Mouse (Mus musculus) hindbrain, postnatal 0 days (tissue): ENCODE results near the gene Htr5a. TPM values are rescaled to one million over a fixed set of nuclear protein-coding genes. Genes with fewer than 3 reads are reported as not detected.

ENCODE experiments used
- ATAC-seq: fragments of 200-750 bp; cut with Nextera tagmentation; 2 replicates; pipeline ENCODE4 v1.8.0; 2017; ENCODE audit warnings: mild to moderate bottlenecking, moderate TSS enrichment, moderate library complexity
- DNase-seq: peaks from one replicate; pipeline ENCODE4 v3.0.0-alpha.2; 2015; ENCODE audit warnings: low spot score
- H3K27ac ChIP-seq: fragments of 300-500 bp; sonication (generic); 2 replicates; pipeline ENCODE4 v1.5.1; 2014; ENCODE audit warnings: mild to moderate bottlenecking
- H3K27me3 ChIP-seq: fragments of 300-500 bp; sonication (generic); 2 replicates; pipeline ENCODE4 v1.6.1; 2014; ENCODE audit warnings: low read length, mixed read lengths; ENCODE audit not compliant: insufficient read depth
- H3K36me3 ChIP-seq: fragments of 300-500 bp; sonication (generic); 2 replicates; pipeline ENCODE4 v1.6.1; 2014; ENCODE audit warnings: low read length, mixed read lengths; ENCODE audit not compliant: insufficient read depth
- H3K4me1 ChIP-seq: fragments of 300-500 bp; sonication (generic); 2 replicates; pipeline ENCODE4 v1.6.1; 2014; ENCODE audit warnings: antibody characterized with exemption, low read length, mixed read lengths; ENCODE audit not compliant: insufficient read depth
- H3K4me2 ChIP-seq: fragments of 300-500 bp; sonication (generic); 2 replicates; pipeline ENCODE4 v1.6.1; 2014; ENCODE audit warnings: low read depth, mild to moderate bottlenecking, low read length, moderate library complexity, mixed read lengths
- H3K4me3 ChIP-seq: fragments of 300-500 bp; sonication (generic); 2 replicates; pipeline ENCODE4 v1.5.1; 2014; ENCODE audit warnings: low read length
- H3K9ac ChIP-seq: fragments of 300-500 bp; sonication (generic); replicated peaks from 2 replicates; pipeline ENCODE4 v1.6.1; 2014; ENCODE audit warnings: mild to moderate bottlenecking, low read length, moderate library complexity, mixed read lengths
- H3K9me3 ChIP-seq: fragments of 300-500 bp; sonication (generic); 2 replicates; pipeline ENCODE4 v1.6.1; 2016; ENCODE audit warnings: low read length, mixed read lengths
- CTCF ChIP-seq: IDR thresholded peaks from 2 replicates; pipeline ENCODE4 v1.5.1; 2016; ENCODE audit warnings: antibody characterized with exemption, control low read depth, low read depth
- WGBS: fragments of 180-500 bp; shearing (Covaris S2); extraction: QIAGEN DNeasy Blood & Tissue Kit; methylation state at CpG from one replicate; pipeline ENCODE4 v1.1.7; 2014; 5-methylcytosine and 5-hydroxymethylcytosine counted together
- polyA plus RNA-seq: library from polyadenylated mRNA; unstranded; fragments of >200 nt; fragmentation: Nextera tagmentation; extraction: Ambion mirVana; gene quantifications from 2 replicates; pipeline ENCODE4 v1.2.1, GENCODE M21; 2015
- total RNA-seq: library from RNA; depleted of rRNA; stranded (reverse); fragments of >200 nt; gene quantifications from 2 replicates; pipeline ENCODE4 v1.2.3, GENCODE M21; 2014

Gene Htr5a
- total and polyA plus RNA-seq, 2 experiments from 2014 or later: 1.3 to 11.1 TPM

DNA sequence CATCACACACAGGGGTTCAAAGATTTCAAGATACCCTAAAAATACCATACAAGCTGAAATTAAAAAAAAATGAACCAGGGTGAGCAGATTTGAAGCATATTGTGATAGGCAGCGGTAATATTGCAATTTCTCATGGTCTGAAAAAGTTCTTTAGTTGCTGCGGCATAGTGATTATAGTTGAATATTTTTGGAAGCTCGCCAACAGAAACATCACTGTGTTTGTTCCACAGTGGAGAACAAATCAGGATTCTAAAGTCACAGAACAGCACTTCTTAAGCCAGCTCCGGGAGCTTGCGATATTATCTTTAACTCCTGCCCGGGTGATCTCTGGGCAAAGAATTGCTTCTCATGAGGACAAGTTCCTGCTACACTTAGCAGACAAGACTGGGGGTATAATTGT, 20.8 kb upstream of the Htr5a start:
- no peak for TF ChIP-seq CTCF
- H3K4me3 ChIP-seq: no peak overlapping the region
- no peak overlapping the region for H3K4me2 ChIP-seq
- H3K36me3 ChIP-seq: no peaks in the 10 kb centered on the region
- no peaks in the 10 kb centered on the region for H3K9me3 ChIP-seq
- H3K27ac ChIP-seq: no peak overlapping the region
- no peaks in the 10 kb centered on the region for H3K27me3 ChIP-seq
- ATAC-seq (no peak), DNase-seq (peak; percentile 7)
- H3K4me1 ChIP-seq: no peaks in the 10 kb centered on the region
- no peak overlapping the region for H3K9ac ChIP-seq
- WGBS: 51% methylated on average over 6 of the region's 6 CpGs

DNA sequence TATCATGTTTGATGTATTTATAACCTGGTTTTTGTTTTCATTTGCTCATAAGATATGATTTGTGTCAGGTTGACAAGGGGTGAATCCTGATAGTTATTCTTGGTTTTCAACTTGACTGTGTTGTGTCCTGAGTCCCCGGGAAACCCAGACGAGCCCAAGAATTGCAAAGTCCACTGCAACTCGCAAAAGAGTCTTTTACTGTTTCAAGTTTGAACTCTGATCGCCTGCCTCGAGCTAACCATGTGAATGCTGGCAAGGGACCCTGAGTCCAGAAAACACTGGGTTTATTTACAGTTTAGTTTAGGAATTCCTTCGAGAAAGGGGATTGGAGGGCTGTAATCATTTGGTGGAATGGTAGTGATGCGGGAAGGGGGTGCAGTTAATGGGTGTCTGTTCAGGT, 14.0 kb upstream of the Htr5a start:
- H3K4me2 ChIP-seq: no peak overlapping the region
- H3K9ac ChIP-seq: no peak overlapping the region
- no peaks in the 10 kb centered on the region for H3K36me3 ChIP-seq
- no peak overlapping the region for H3K27ac ChIP-seq
- no peak for DNase-seq
- no peaks in the 10 kb centered on the region for H3K9me3 ChIP-seq
- TF ChIP-seq CTCF: no peak
- WGBS: 89% methylated on average over 7 of the region's 7 CpGs
- no peak overlapping the region for H3K4me3 ChIP-seq
- H3K27me3 ChIP-seq: no peaks in the 10 kb centered on the region
- no peaks in the 10 kb centered on the region for H3K4me1 ChIP-seq
- ATAC-seq: no peak

- no peak for TF ChIP-seq CTCF
- no peak overlapping the region for H3K4me3 ChIP-seq
- no peak overlapping the region for H3K9ac ChIP-seq
- H3K4me1 ChIP-seq: no peaks in the 10 kb centered on the region
- 75% methylated on average over 2 of the region's 2 CpGs for WGBS
- no peaks in the 10 kb centered on the region for H3K36me3 ChIP-seq
- H3K4me2 ChIP-seq: no peak overlapping the region
- H3K9me3 ChIP-seq: no peaks in the 10 kb centered on the region
- no peaks in the 10 kb centered on the region for H3K27me3 ChIP-seq
- DNase-seq (no peak), ATAC-seq (no peak)
- H3K27ac ChIP-seq: no peak overlapping the region
These were observed 6.9 kb upstream of the Htr5a start for GRCm38 (mm10) chr5:27835096-27835495.

DNA sequence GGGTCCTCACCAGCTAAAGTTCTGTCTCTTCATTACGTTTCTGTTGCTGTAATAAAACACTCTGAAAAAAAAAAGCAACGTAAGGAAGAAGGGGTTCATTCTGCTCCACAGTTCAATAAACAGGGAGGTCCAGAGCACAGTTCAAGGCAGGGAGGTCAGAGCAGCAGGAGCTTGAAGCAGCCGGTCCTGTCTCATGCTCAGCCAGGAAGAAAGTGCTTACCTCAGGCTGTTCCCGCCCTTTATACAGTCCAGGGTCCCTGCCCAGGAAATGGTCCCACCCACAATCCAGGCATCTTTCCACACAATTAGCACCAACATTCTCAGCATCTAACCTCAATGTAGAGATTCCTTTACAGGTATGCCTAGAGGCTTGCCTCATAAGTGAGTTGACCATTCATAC, 3.9 kb upstream of the Htr5a start:
- ATAC-seq: no peak
- 53% methylated on average over 4 of the region's 4 CpGs for WGBS
- Histone ChIP-seq H3K9me3 (no peaks in the 10 kb centered on the region), H3K9ac (no peak overlapping the region), H3K27me3 (no peaks in the 10 kb centered on the region), H3K4me3 (no peak overlapping the region), H3K27ac (no peak overlapping the region), H3K4me1 (0 out of 2 replicates have a peak, but pooled peaks cover 6% of the 10 kb centered on the region), H3K4me2 (no peak overlapping the region), H3K36me3 (no peaks in the 10 kb centered on the region)
- no peak for TF ChIP-seq CTCF
- DNase-seq: no peak

DNA sequence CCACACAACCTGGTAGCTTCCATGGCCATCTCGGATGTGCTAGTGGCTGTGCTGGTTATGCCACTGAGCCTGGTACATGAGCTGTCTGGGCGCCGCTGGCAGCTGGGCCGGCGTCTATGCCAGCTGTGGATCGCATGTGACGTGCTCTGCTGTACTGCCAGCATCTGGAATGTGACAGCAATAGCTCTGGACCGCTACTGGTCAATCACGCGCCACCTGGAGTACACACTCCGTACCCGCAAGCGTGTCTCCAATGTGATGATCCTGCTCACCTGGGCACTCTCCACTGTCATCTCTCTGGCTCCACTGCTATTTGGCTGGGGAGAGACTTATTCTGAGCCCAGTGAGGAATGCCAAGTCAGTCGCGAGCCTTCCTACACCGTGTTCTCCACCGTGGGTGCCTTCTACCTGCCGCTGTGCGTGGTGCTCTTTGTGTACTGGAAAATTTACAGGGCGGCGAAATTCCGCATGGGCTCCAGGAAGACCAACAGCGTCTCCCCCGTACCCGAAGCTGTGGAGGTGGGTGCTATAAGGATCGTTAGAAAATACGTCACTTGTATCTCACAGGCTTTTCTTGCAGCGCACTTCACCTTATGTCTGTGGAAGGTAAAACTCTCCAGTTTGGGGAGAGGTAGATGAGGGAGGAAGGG, 847 bp downstream of the Htr5a start:
- no peak overlapping the region for H3K27ac ChIP-seq

DNA sequence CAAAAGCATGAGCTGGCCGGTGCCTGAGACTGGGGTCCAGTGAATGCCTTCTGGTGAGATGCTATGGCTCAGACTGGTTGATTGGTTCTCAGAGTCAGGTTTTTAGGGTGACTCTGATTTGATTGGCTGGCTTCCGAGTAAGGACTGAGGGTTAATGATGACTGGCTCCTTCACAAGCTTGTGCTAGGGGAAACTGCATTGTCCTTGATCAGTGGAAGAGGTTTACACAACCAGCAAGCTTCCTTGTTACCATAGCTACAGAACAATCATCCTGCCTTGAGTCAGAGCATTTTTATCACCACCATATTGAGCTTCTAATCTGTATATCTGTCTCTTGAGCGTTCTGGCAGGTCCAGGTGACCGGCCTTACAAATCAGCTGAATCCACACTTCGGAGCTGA, 5.0 kb downstream of the Htr5a start:
- H3K9ac ChIP-seq: no peak overlapping the region
- DNase-seq (peak; percentile 15), ATAC-seq (peak; percentile 43)
- no peaks in the 10 kb centered on the region for H3K27me3 ChIP-seq
- no peak overlapping the region for H3K27ac ChIP-seq
- H3K36me3 ChIP-seq: no peaks in the 10 kb centered on the region
- 58% methylated on average over 5 of the region's 5 CpGs for WGBS
- H3K4me2 ChIP-seq: no peak overlapping the region
- H3K4me3 ChIP-seq: no peak overlapping the region
- 0 out of 2 replicates have a peak, but pooled peaks cover under 1% of the 10 kb centered on the region for H3K4me1 ChIP-seq
- TF ChIP-seq CTCF: no peak
- no peaks in the 10 kb centered on the region for H3K9me3 ChIP-seq

More for the DNA sequence above, 847 bp downstream of the Htr5a start:
- 0 out of 2 replicates have a peak, but pooled peaks cover 6% of the 10 kb centered on the region for H3K4me1 ChIP-seq
- H3K36me3 ChIP-seq: no peaks in the 10 kb centered on the region
- peak; percentile 61 for ATAC-seq
- no peaks in the 10 kb centered on the region for H3K27me3 ChIP-seq
- H3K4me2 ChIP-seq: peak overlapping the region; percentile 82
- DNase-seq: peak; percentile 33
- 68% methylated on average over 28 of the region's 28 CpGs for whole genome bisulfite sequencing
- peak; percentile 21; the same call in 1 of the 2 replicates for TF ChIP-seq CTCF
- no peaks in the 10 kb centered on the region for H3K9me3 ChIP-seq
- no peak overlapping the region for H3K9ac ChIP-seq
- peak overlapping the region; percentile 49 for H3K4me3 ChIP-seq

DNA sequence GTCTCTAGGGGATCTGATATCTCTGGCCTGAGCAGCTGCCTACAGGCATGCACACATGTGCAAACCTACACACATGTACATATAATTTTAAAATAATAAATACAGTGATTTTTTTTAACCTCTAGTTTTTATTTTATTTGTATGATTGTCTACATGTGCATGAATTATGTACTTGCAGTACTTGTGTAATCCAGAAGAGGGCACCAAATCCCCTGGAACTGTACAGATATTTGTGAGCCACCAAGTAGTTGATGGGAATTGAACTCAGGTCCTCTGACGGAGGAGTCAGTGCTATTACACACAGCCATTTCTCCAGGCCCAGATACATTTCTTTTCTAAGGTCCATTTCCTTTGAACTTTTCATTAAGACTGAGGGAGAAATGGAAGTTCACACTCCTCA, 12.3 kb downstream of the Htr5a start:
- Histone ChIP-seq H3K4me2 (no peak overlapping the region), H3K9ac (no peak overlapping the region), H3K4me1 (no peaks in the 10 kb centered on the region), H3K36me3 (no peaks in the 10 kb centered on the region), H3K27ac (no peak overlapping the region), H3K27me3 (no peaks in the 10 kb centered on the region), H3K4me3 (no peak overlapping the region), H3K9me3 (no peaks in the 10 kb centered on the region)
- WGBS: 61% methylated on average over 1 of the region's 1 CpGs
- DNase-seq: peak; percentile 28
- no peak for ATAC-seq
- TF ChIP-seq CTCF: peak; percentile 68
